Mouse (Mus musculus): Measurements from ENCODE around the gene Mrps33.

- TF ChIP-seq EP300 (IDR thresholded peaks at IDR 0.05; ENCODE audit: low read depth): no peak
- no peak for TF ChIP-seq CTCF (IDR thresholded peaks at IDR 0.05; ENCODE audit: low read depth)
Measured at GRCm38 (mm10) chr6:39788408-39788807, 22.4 kb downstream of the Mrps33 start.

All from liver, embryonic 14.5 days (tissue).